Mouse (Mus musculus) olfactory bulb, adult 2 months (tissue): ENCODE measurements around the gene Sipa1. TPM values are rescaled to one million over a fixed set of nuclear protein-coding genes. Genes with fewer than 3 reads are reported as not detected.
A peak's percentile ranks its signal among the peaks of the same experiment; 100 is the strongest.

ENCODE experiments used
- H3K27ac ChIP-seq: fragments of 200-500 bp; 2 replicates; pipeline ENCODE4 v1.5.1; 2012; ENCODE audit warnings: low read depth, low read length; ENCODE audit not compliant: insufficient read depth
- H3K4me1 ChIP-seq: fragments of 200-500 bp; 2 replicates; pipeline ENCODE4 v1.6.1; 2012; ENCODE audit warnings: low read length; ENCODE audit not compliant: control insufficient read depth, insufficient read depth
- H3K4me3 ChIP-seq: fragments of 200-500 bp; 2 replicates; pipeline ENCODE4 v1.5.1; 2012; ENCODE audit warnings: mild to moderate bottlenecking, low read depth, low read length, moderate library complexity; ENCODE audit not compliant: insufficient read depth
- CTCF ChIP-seq: fragments of 200-500 bp; IDR thresholded peaks from 2 replicates; pipeline ENCODE4 v1.5.1; 2012; ENCODE audit warnings: low read depth, mild to moderate bottlenecking, low read length, moderate library complexity; ENCODE audit not compliant: insufficient read depth
- POLR2A ChIP-seq: fragments of 200-500 bp; IDR thresholded peaks from 2 replicates; pipeline ENCODE4 v1.6.1; 2012; ENCODE audit warnings: mild to moderate bottlenecking, low read depth, low read length, moderate library complexity; ENCODE audit not compliant: insufficient read depth
- WGBS: fragments of 180-500 bp; shearing (Covaris S2); methylation state at CpG from one replicate; pipeline ENCODE4 v1.1.7; 2018; 5-methylcytosine and 5-hydroxymethylcytosine counted together
- polyA plus RNA-seq: library from polyadenylated mRNA; stranded (reverse); fragments of >200 nt; gene quantifications from 2 replicates; pipeline ENCODE4 v1.2.4, GENCODE M21; 2012; ENCODE audit warnings: low replicate concordance; ENCODE audit not compliant: missing spikeins, insufficient read depth, insufficient read length

Gene Sipa1
- polyA plus RNA-seq, 1 experiment, result not detected

GRCm38 (mm10) chr19:5666386-5666785 is 2.9 kb upstream of the Sipa1 start:
- no peak for TF ChIP-seq CTCF
- no peak for TF ChIP-seq POLR2A
- Histone ChIP-seq H3K27ac (no peak overlapping the region), H3K4me1 (peaks cover 11% of the 10 kb centered on the region; the same call in 1 of the 2 replicates), H3K4me3 (no peak overlapping the region)
- WGBS, result 84% methylated on average over 18 of the region's 18 CpGs

- Histone ChIP-seq H3K4me1 (peaks cover 11% of the 10 kb centered on the region; the same call in 1 of the 2 replicates), H3K4me3 (no peak overlapping the region), H3K27ac (no peak overlapping the region)
- TF ChIP-seq POLR2A, result no peak
- TF ChIP-seq CTCF, result no peak
- WGBS, result 94% methylated on average over 15 of the region's 15 CpGs
These were observed 2.0 kb upstream of the Sipa1 start for GRCm38 (mm10) chr19:5665465-5665864.

- Histone ChIP-seq H3K4me3 (no peak overlapping the region), H3K27ac (no peak overlapping the region), H3K4me1 (peaks cover 11% of the 10 kb centered on the region; the same call in 1 of the 2 replicates)
- WGBS, result 94% methylated on average over 10 of the region's 10 CpGs
- TF ChIP-seq POLR2A (no peak), CTCF (no peak)
These were observed 1.3 kb upstream of the Sipa1 start for GRCm38 (mm10) chr19:5664669-5665257.

DNA sequence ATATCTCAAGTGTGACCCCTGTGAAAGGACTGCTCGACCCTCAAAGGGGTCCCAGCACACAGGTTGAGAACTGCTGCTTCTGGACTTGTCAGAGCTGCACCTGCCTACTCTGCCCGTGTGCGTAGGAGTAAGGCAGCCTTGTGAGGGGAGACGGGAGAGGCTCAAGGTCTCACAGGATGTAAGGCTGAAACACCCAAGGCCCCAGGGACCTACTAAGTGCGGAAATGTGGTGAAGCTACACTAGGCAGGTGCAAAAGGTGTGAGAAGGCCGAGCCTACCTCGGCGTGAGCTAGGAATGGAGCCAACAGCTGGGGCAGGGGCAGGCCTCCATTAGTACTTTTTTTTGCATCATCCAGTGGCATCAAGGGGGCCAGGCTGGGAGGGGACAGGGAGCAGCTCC is 1.2 kb downstream of the Sipa1 start:
- H3K27ac ChIP-seq, result no peak overlapping the region
- WGBS, result 74% methylated on average over 8 of the region's 8 CpGs
- no peak for TF ChIP-seq POLR2A
- no peak for TF ChIP-seq CTCF
- no peak overlapping the region for H3K4me3 ChIP-seq
- peaks cover 11% of the 10 kb centered on the region; the same call in 1 of the 2 replicates for H3K4me1 ChIP-seq

GRCm38 (mm10) chr19:5660942-5661751 is 2.4 kb downstream of the Sipa1 start:
- TF ChIP-seq CTCF (no peak), POLR2A (no peak)
- WGBS, result 91% methylated on average over 16 of the region's 16 CpGs
- H3K4me1 ChIP-seq, result peaks cover 11% of the 10 kb centered on the region; the same call in 1 of the 2 replicates
- no peak overlapping the region for H3K4me3 ChIP-seq
- peak overlapping the region; percentile 31; the same call in 1 of the 2 replicates for H3K27ac ChIP-seq

DNA sequence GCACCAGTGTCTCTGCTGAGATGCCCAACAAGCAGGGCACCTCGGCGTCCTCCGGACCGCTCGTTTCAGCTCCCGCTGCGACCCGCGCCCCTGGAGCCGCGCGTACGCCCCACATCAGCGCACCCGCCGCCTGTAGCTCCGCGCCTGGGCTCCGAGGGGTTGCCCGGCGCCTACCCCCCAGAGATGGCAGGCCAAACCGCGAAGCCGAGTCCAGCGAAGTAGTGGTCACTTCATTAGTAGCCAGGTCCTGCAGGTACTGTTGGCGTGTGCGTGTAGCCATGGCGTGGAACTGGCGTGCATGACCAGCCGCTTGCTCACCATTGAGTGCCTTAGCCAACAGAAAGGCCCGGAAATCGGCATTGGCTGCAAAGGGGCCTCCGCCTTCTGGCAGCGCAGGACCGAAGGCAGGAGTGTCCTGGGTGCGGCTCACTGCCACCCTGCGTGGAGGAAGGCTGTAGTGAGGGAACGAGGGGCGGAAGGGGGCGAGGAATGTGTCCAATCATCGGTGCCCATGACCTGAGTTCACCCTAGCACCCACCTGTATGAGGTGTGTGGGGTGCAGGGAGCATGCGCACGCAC is 8.7 kb downstream of the Sipa1 start:
- H3K4me3 ChIP-seq, result peak overlapping the region; percentile 47
- no peak for TF ChIP-seq CTCF
- TF ChIP-seq POLR2A, result no peak
- WGBS, result 18% methylated on average over 43 of the region's 43 CpGs
- peaks cover 15% of the 10 kb centered on the region for H3K4me1 ChIP-seq
- H3K27ac ChIP-seq, result no peak overlapping the region

DNA sequence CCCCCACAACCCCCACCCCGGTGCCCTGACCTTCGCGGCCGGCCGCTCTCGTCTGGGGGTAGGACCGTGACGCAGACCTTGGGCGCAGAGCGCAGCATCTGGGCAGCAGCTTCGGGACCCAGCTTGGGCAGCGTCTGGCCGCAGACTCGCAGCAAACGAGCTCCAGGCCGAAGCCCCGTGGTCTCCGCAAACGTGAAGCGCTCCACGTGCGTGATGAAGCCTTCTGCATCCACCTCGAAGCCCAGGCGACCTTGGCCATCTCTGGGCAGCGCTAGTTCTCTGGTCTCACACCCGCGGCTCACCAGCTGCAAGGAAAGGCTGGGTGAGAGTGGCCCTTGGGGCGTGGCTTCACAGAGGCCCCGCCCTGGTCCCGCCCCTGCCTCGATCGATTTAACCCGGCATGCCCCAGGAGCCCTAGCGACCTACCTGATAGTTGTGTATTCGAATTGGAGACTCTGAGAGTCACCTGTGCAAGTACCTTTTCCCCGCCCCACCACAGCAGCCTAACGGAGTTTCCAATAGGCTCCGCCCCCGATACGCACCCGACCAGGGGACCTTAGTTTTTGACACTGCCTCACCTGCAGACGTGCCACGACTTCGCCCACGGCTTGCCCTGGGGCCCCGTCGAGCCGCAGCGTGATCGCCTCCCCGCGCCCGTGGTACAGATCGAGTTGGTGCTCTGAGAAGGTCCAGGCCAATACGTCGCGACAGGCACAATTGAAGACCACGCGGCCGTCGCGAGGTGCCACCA is 9.4 kb downstream of the Sipa1 start:
- Histone ChIP-seq H3K4me1 (peaks cover 21% of the 10 kb centered on the region), H3K27ac (no peak overlapping the region)
- WGBS, result 14% methylated on average over 62 of the region's 62 CpGs

DNA sequence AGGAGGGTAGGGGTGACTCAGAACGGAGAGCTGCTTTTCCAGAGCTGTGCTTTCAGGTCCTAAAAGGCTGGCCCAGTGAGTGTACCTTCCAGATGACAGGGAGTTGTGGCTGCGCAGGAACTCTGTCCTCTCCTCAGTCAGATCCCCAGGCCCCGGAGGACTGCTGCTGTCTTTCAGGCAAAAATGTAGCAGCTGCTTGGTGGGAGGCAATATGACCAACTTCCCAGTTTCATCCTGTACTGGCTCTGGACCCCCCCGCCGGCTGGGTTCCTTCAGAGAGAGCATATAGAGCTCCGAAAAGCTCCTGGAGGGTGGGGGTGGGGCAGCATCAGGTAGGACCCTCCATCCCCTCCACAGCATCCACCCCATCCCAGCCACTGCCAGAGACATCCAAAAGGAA is 10.9 kb downstream of the Sipa1 start:
- TF ChIP-seq POLR2A, result no peak
- no peak for TF ChIP-seq CTCF
- Histone ChIP-seq H3K27ac (no peak overlapping the region), H3K4me3 (no peak overlapping the region), H3K4me1 (peaks cover 31% of the 10 kb centered on the region)
- 81% methylated on average over 6 of the region's 6 CpGs for WGBS

More for the DNA sequence above, 9.4 kb downstream of the Sipa1 start:
- TF ChIP-seq CTCF (no peak), POLR2A (no peak)
- peak overlapping the region; percentile 47 for H3K4me3 ChIP-seq
